Comparison of ENCODE assay signal across 17 mouse cellular contexts in genomic region chr17:7665686-7666085, GRCm38 (mm10).
DNase-seq lines count a peak whose midpoint lies in the region; TF ChIP-seq lines count a peak whose summit lies in the region.
"Had no signal": no experiment of that assay in that cellular context is flagged by ENCODE, and none has a peak within 500 bp of the region (broad histone marks: within the 10 kb centered on the region; RNA-seq: fewer than 3 reads in every experiment).

No protein-coding gene starts in this region.

- H3K4me3 ChIP-seq in C2C12 (ENCODE audit: insufficient read depth, poor library complexity, severe bottlenecking): no peak overlapping the region
- H3K4me3 ChIP-seq: embryonic facial prominence, embryonic 10.5 days; forebrain, embryonic 13.5 days; heart, adult 2 months; hindbrain, embryonic 12.5 days had no signal

- no peaks in the 10 kb centered on the region for H3K79me2 ChIP-seq in C2C12 (ENCODE audit: control insufficient read depth, insufficient read depth)

- no peak for TF ChIP-seq CTCF in C2C12 (IDR thresholded peaks at IDR 0.05; ENCODE audit: control insufficient read depth, insufficient read depth, insufficient read length)

- H3K36me3 ChIP-seq in C2C12 (ENCODE audit: control insufficient read depth, insufficient read depth): no peaks in the 10 kb centered on the region
- H3K36me3 ChIP-seq: embryonic facial prominence, embryonic 10.5 days; hindbrain, embryonic 12.5 days had no signal

- H3K27me3 ChIP-seq in C2C12 (ENCODE audit: control insufficient read depth, insufficient read depth, insufficient read length): no peaks in the 10 kb centered on the region
- H3K27me3 ChIP-seq: forebrain, embryonic 13.5 days; hindbrain, embryonic 12.5 days had no signal

- DNase-seq in heart, adult 11 months: peak; percentile 87
- no peak for DNase-seq in heart, adult 8-10 months (ENCODE audit: low spot score)
- DNase-seq in R1 (ENCODE audit: low read depth, low spot score): peak; percentile 8
- peak; percentile 7 for DNase-seq in forelimb bud, embryonic 11.5 days (ENCODE audit: low read depth, low spot score)
- DNase-seq in cerebellum, adult 9-10 months: no peak
- no peak for DNase-seq in neural tube, embryonic 10.5 days (ENCODE audit: extremely low spot score, low spot score)
- DNase-seq: cerebellum, adult 11-12 months; cerebellum, postnatal 10 days; forebrain, postnatal 0 days; heart, adult 2 months; heart, postnatal 10 days; heart, postnatal 4 days; kidney, adult 11 months had no signal

- no peaks in the 10 kb centered on the region for H3K79me3 ChIP-seq in C2C12 (ENCODE audit: low read depth)

- H3ac ChIP-seq in C2C12 (ENCODE audit: control insufficient read depth, insufficient read length, low read depth): no peak overlapping the region

TF ChIP-seq in C2C12, 6 proteins besides CTCF, POLR2A, EP300 and RAD21:
- TF ChIP-seq MYOG (IDR thresholded peaks at IDR 0.05; ENCODE audit: control insufficient read depth, extremely low read depth, insufficient read length): no peak
- TF ChIP-seq MYOD1 (IDR thresholded peaks at IDR 0.05; ENCODE audit: control insufficient read depth, insufficient read length, low read depth): peak; percentile 21

Comparison
In these comparisons a context has a peak if more than half of its experiments do, and no peak if none do; other contexts are left out.
1. DNase-seq: peak in heart, adult 11 months (single experiment), R1 (single experiment) and forelimb bud, embryonic 11.5 days (single experiment); none in heart, adult 8-10 months (single experiment), cerebellum, adult 9-10 months (single experiment) and neural tube, embryonic 10.5 days (single experiment).